Mouse (Mus musculus) liver, embryonic 14.5 days (tissue): ENCODE data around the gene Bmp5. TPM values are rescaled to one million over a fixed set of nuclear protein-coding genes. Genes with fewer than 3 reads are reported as not detected.

Experiments used
- ATAC-seq: fragments of 200-750 bp; cut with Nextera tagmentation; 2 replicates; pipeline ENCODE4 v1.8.0; 2017; ENCODE audit warnings: moderate number of reproducible peaks, mild to moderate bottlenecking, moderate library complexity; ENCODE audit not compliant: insufficient read depth
- DNase-seq, 3 experiments: peaks; one replicate each; pipeline ENCODE4 v3.0.0-alpha.2; 2012 to 2013; ENCODE audit warnings: low read depth in 3 of 3, low spot score in 3 of 3
- H3K27ac ChIP-seq: fragments of 300-500 bp; sonication (generic); 2 replicates; pipeline ENCODE4 v1.5.1; 2014; ENCODE audit warnings: moderate library complexity, mild to moderate bottlenecking, control low read depth, inconsistent platforms
- H3K27me3 ChIP-seq: fragments of 300-500 bp; sonication (generic); 2 replicates; pipeline ENCODE4 v1.6.1; 2014; ENCODE audit warnings: mild to moderate bottlenecking, low read length, moderate library complexity; ENCODE audit not compliant: control insufficient read depth, insufficient read depth
- H3K36me3 ChIP-seq: fragments of 300-500 bp; sonication (generic); replicated peaks from 2 replicates; pipeline ENCODE4 v1.6.1; 2014; ENCODE audit warnings: low read depth; ENCODE audit not compliant: control insufficient read depth, insufficient read depth
- H3K4me1 ChIP-seq, 2 experiments: fragments of 200-500 bp in 1 of 2; fragments of 300-500 bp in 1 of 2; sonication (generic) in 1 of 2; replicated peaks; 2 replicates each; pipeline ENCODE4 v1.6.1; 2012 to 2014; ENCODE audit warnings: antibody characterized with exemption in 1 of 2, inconsistent platforms in 1 of 2, low read length in 1 of 2; ENCODE audit not compliant: control insufficient read depth in 2 of 2, insufficient read depth in 2 of 2
- H3K4me2 ChIP-seq: fragments of 300-500 bp; sonication (generic); 2 replicates; pipeline ENCODE4 v1.6.1; 2014; ENCODE audit warnings: low read depth, mild to moderate bottlenecking, control low read depth, moderate library complexity
- H3K4me3 ChIP-seq, 2 experiments: fragments of 200-500 bp in 1 of 2; fragments of 300-500 bp in 1 of 2; sonication (generic) in 1 of 2; 2 replicates each; pipeline ENCODE4 v1.5.1; 2012 to 2014; ENCODE audit warnings: low read depth in 2 of 2, low read length in 2 of 2, mild to moderate bottlenecking in 2 of 2, control low read depth in 1 of 2, inconsistent platforms in 1 of 2, moderate library complexity in 1 of 2; ENCODE audit not compliant: insufficient read depth in 1 of 2
- H3K9ac ChIP-seq: fragments of 300-500 bp; sonication (generic); replicated peaks from 2 replicates; pipeline ENCODE4 v1.6.1; 2014; ENCODE audit warnings: mild to moderate bottlenecking, control low read depth, moderate library complexity
- H3K9me3 ChIP-seq: fragments of 300-500 bp; sonication (generic); 2 replicates; pipeline ENCODE4 v1.6.1; 2016; ENCODE audit warnings: low read length, mixed read lengths; ENCODE audit not compliant: control insufficient read depth
- CTCF ChIP-seq: IDR thresholded peaks from 2 replicates; pipeline ENCODE4 v1.5.1; 2016; ENCODE audit warnings: antibody characterized with exemption, low read depth, control low read depth
- EP300 ChIP-seq: IDR thresholded peaks from 2 replicates; pipeline ENCODE4 v1.6.1; 2016; ENCODE audit warnings: antibody characterized with exemption, low read depth
- WGBS: fragments of 180-500 bp; shearing (Covaris S2); extraction: QIAGEN DNeasy Blood & Tissue Kit; methylation state at CpG from one replicate; pipeline ENCODE4 v1.1.7; 2014; ENCODE audit not compliant: insufficient replicate concordance; 5-methylcytosine and 5-hydroxymethylcytosine counted together
- polyA plus RNA-seq, 2 experiments: library from polyadenylated mRNA; depleted of rRNA in 1 of 2; stranded (reverse) in 1 of 2; unstranded in 1 of 2; fragments of >200 nt; fragmentation: Nextera tagmentation in 1 of 2; extraction: Ambion mirVana in 1 of 2; gene quantifications; 2 replicates each; pipeline versions ENCODE4 v1.2.1 to v1.2.3; 2012 to 2014

Gene Bmp5
- polyA plus RNA-seq, 2 experiments: 1.2 to 1.7 TPM

GRCm38 (mm10) chr9:75886801-75887544 is 111.8 kb downstream of the Bmp5 start:
- Histone ChIP-seq H3K27me3 (no peaks in the 10 kb centered on the region), H3K4me1 (no peaks in the 10 kb centered on the region), H3K9ac (no peak overlapping the region), H3K4me3 (no peak overlapping the region), H3K36me3 (no peaks in the 10 kb centered on the region), H3K27ac (no peak overlapping the region), H3K4me2 (no peak overlapping the region), H3K9me3 (no peaks in the 10 kb centered on the region)
- no peak for DNase-seq
- TF ChIP-seq EP300 (no peak), CTCF (no peak)
- WGBS: 76% methylated on average over 7 of the region's 7 CpGs
- no peak for ATAC-seq

- WGBS: 71% methylated on average over 8 of the region's 8 CpGs
- no peak overlapping the region for H3K4me3 ChIP-seq
- no peak overlapping the region for H3K9ac ChIP-seq
- no peaks in the 10 kb centered on the region; a peak in 1 of 4 replicates for H3K4me1 ChIP-seq
- DNase-seq: no peak
- H3K27ac ChIP-seq: no peak overlapping the region
- H3K36me3 ChIP-seq: no peaks in the 10 kb centered on the region
- H3K4me2 ChIP-seq: no peak overlapping the region
- TF ChIP-seq CTCF: no peak
- no peak for TF ChIP-seq EP300
- no peaks in the 10 kb centered on the region for H3K27me3 ChIP-seq
- H3K9me3 ChIP-seq: no peaks in the 10 kb centered on the region
- ATAC-seq: no peak
Measured at GRCm38 (mm10) chr9:75896918-75897317, 121.8 kb downstream of the Bmp5 start.

GRCm38 (mm10) chr9:75898022-75898421 is 122.9 kb downstream of the Bmp5 start:
- WGBS: 52% methylated on average over 4 of the region's 4 CpGs
- peak; percentile 56; the same call in 1 of the 2 replicates for ATAC-seq
- no peaks in the 10 kb centered on the region; a peak in 1 of 4 replicates for H3K4me1 ChIP-seq

GRCm38 (mm10) chr9:75901219-75901618 is 126.1 kb downstream of the Bmp5 start:
- no peak overlapping the region for H3K9ac ChIP-seq
- 66% methylated on average over 9 of the region's 9 CpGs for WGBS
- no peak for ATAC-seq
- DNase-seq: no peak
- H3K27me3 ChIP-seq: no peaks in the 10 kb centered on the region
- no peak overlapping the region for H3K4me3 ChIP-seq
- no peaks in the 10 kb centered on the region; a peak in 1 of 4 replicates for H3K4me1 ChIP-seq
- no peaks in the 10 kb centered on the region for H3K9me3 ChIP-seq
- TF ChIP-seq EP300 (no peak), CTCF (no peak)
- no peaks in the 10 kb centered on the region for H3K36me3 ChIP-seq
- no peak overlapping the region for H3K4me2 ChIP-seq
- H3K27ac ChIP-seq: no peak overlapping the region

More at GRCm38 (mm10) chr9:75898022-75898421, 122.9 kb downstream of the Bmp5 start:
- TF ChIP-seq EP300 (no peak), CTCF (no peak)
- Histone ChIP-seq H3K36me3 (no peaks in the 10 kb centered on the region), H3K9ac (no peak overlapping the region; the same call in 1 of the 2 replicates), H3K9me3 (no peaks in the 10 kb centered on the region), H3K4me2 (no peak overlapping the region), H3K27me3 (no peaks in the 10 kb centered on the region), H3K27ac (no peak overlapping the region), H3K4me3 (no peak overlapping the region)
- DNase-seq: no peak

GRCm38 (mm10) chr9:75905497-75905896 is 130.3 kb downstream of the Bmp5 start:
- no peaks in the 10 kb centered on the region for H3K36me3 ChIP-seq
- no peaks in the 10 kb centered on the region for H3K4me1 ChIP-seq
- no peak overlapping the region for H3K27ac ChIP-seq
- H3K4me2 ChIP-seq: no peak overlapping the region
- TF ChIP-seq EP300: no peak
- TF ChIP-seq CTCF: peak; percentile 49; the same call in 1 of the 2 replicates
- WGBS: 42% methylated on average over 2 of the region's 2 CpGs
- H3K27me3 ChIP-seq: no peaks in the 10 kb centered on the region
- H3K9me3 ChIP-seq: no peaks in the 10 kb centered on the region
- H3K9ac ChIP-seq: no peak overlapping the region
- ATAC-seq: no peak
- no peak overlapping the region for H3K4me3 ChIP-seq
- DNase-seq: peak in 1 of 3 experiments; percentile 9
